In genomic region chr17:26041111-26041802, GRCm38 (mm10) we compare ENCODE assay signal across 9 mouse cellular contexts. TPM values are rescaled to one million over a fixed set of nuclear protein-coding genes. Genes with fewer than 3 reads are reported as not detected.
DNase-seq lines count a peak whose midpoint lies in the region; ATAC-seq and TF ChIP-seq lines count a peak whose summit lies in the region.
"Had no signal": no experiment of that assay in that cellular context is flagged by ENCODE, and none has a peak within 500 bp of the region (broad histone marks: within the 10 kb centered on the region; RNA-seq: fewer than 3 reads in every experiment).

No protein-coding gene starts in this region.

- no peak for ATAC-seq in liver, embryonic 12.5 days
- ATAC-seq in heart, embryonic 15.5 days (replicated peaks; ENCODE audit: insufficient number of reproducible peaks, insufficient read depth, low FRiP score, low read depth), result no peak
- ATAC-seq in midbrain, embryonic 13.5 days, result 0 out of 2 replicates have a peak, but pooled peaks have one; percentile 40

- H3K9me3 ChIP-seq in liver, embryonic 12.5 days (replicated peaks), result no peaks in the 10 kb centered on the region
- H3K9me3 ChIP-seq in heart, embryonic 15.5 days (replicated peaks), result no peaks in the 10 kb centered on the region
- no peaks in the 10 kb centered on the region for H3K9me3 ChIP-seq in midbrain, embryonic 13.5 days
- H3K9me3 ChIP-seq: stomach, embryonic 15.5 days had no signal

- no peaks in the 10 kb centered on the region; the same call in 1 of the 2 replicates for H3K79me2 ChIP-seq in liver, adult 2 months (ENCODE audit: control insufficient read depth, insufficient read depth, low read length)

- no peak for TF ChIP-seq POLR2A in liver, adult 2 months (IDR thresholded peaks at IDR 0.05; ENCODE audit: extremely low read depth, insufficient read depth, low read length)

- no peak overlapping the region for H3K4me2 ChIP-seq in liver, embryonic 12.5 days
- H3K4me2 ChIP-seq in heart, embryonic 15.5 days, result no peak overlapping the region
- H3K4me2 ChIP-seq in midbrain, embryonic 13.5 days (replicated peaks), result no peak overlapping the region
- H3K4me2 ChIP-seq: stomach, embryonic 15.5 days had no signal

- WGBS in liver, adult 2 months, result 49% methylated on average over 9 of the region's 9 CpGs
- WGBS in liver, embryonic 12.5 days (ENCODE audit: insufficient replicate concordance), result 40% methylated on average over 9 of the region's 9 CpGs
- 45% methylated on average over 9 of the region's 9 CpGs for WGBS in heart, embryonic 15.5 days
- 49% methylated on average over 9 of the region's 9 CpGs for WGBS in midbrain, embryonic 13.5 days

- peaks cover 2% of the 10 kb centered on the region; the same call in 1 of the 2 replicates for H3K4me1 ChIP-seq in liver, adult 2 months (ENCODE audit: control insufficient read depth, insufficient read depth, low read length)
- no peaks in the 10 kb centered on the region for H3K4me1 ChIP-seq in liver, embryonic 12.5 days
- H3K4me1 ChIP-seq in heart, embryonic 15.5 days (replicated peaks), result peaks cover 31% of the 10 kb centered on the region
- H3K4me1 ChIP-seq in midbrain, embryonic 13.5 days (replicated peaks), result peaks cover 36% of the 10 kb centered on the region

- no peak overlapping the region for H3K9ac ChIP-seq in liver, adult 2 months (ENCODE audit: low read depth, low read length)
- H3K9ac ChIP-seq in liver, embryonic 12.5 days, result no peak overlapping the region
- no peak overlapping the region for H3K9ac ChIP-seq in heart, embryonic 15.5 days
- no peak overlapping the region for H3K9ac ChIP-seq in midbrain, embryonic 13.5 days (replicated peaks)
- H3K9ac ChIP-seq: stomach, embryonic 15.5 days had no signal

- DNase-seq in liver, adult 2 months (ENCODE audit: extremely low read depth, low read depth, low spot score), result peak; percentile 77
- DNase-seq in R1 (ENCODE audit: low read depth, low spot score), result peak; percentile 89
- peak; percentile 84 to 85 for DNase-seq in cerebellum, postnatal 10 days
- DNase-seq in layer of hippocampus, postnatal 14 days (ENCODE audit: low spot score in 2 of 2), result peak; percentile 36 to 57
- DNase-seq in thymus, postnatal 14 days, result peak; percentile 61

- no peak overlapping the region for H3K4me3 ChIP-seq in liver, adult 2 months (ENCODE audit: insufficient read depth, low read depth, low read length)
- no peak overlapping the region for H3K4me3 ChIP-seq in liver, embryonic 12.5 days
- no peak overlapping the region for H3K4me3 ChIP-seq in heart, embryonic 15.5 days
- no peak overlapping the region for H3K4me3 ChIP-seq in midbrain, embryonic 13.5 days (replicated peaks)
- H3K4me3 ChIP-seq: stomach, embryonic 15.5 days had no signal

- H3K27ac ChIP-seq in liver, adult 2 months (replicated peaks; ENCODE audit: insufficient read depth, low read depth, low read length), result no peak overlapping the region
- H3K27ac ChIP-seq in liver, embryonic 12.5 days, result no peak overlapping the region
- peak overlapping the region; percentile 31; the same call in 1 of the 2 replicates for H3K27ac ChIP-seq in heart, embryonic 15.5 days
- H3K27ac ChIP-seq in midbrain, embryonic 13.5 days, result no peak overlapping the region
- H3K27ac ChIP-seq: stomach, embryonic 15.5 days had no signal

- TF ChIP-seq CTCF in liver, adult 2 months (IDR thresholded peaks at IDR 0.05; ENCODE audit: low read depth, low read length), result peak; percentile 98

- H3K36me3 ChIP-seq in liver, adult 2 months (ENCODE audit: control insufficient read depth, insufficient read depth, low read length), result no peaks in the 10 kb centered on the region
- H3K36me3 ChIP-seq in liver, embryonic 12.5 days, result no peaks in the 10 kb centered on the region
- no peaks in the 10 kb centered on the region for H3K36me3 ChIP-seq in heart, embryonic 15.5 days
- H3K36me3 ChIP-seq in midbrain, embryonic 13.5 days, result peaks cover 3% of the 10 kb centered on the region
- H3K36me3 ChIP-seq: stomach, embryonic 15.5 days had no signal

- no peaks in the 10 kb centered on the region for H3K27me3 ChIP-seq in liver, adult 2 months (ENCODE audit: control insufficient read depth, insufficient read depth, low read length)
- H3K27me3 ChIP-seq in liver, embryonic 12.5 days (replicated peaks), result no peaks in the 10 kb centered on the region
- no peaks in the 10 kb centered on the region for H3K27me3 ChIP-seq in heart, embryonic 15.5 days
- no peaks in the 10 kb centered on the region for H3K27me3 ChIP-seq in midbrain, embryonic 13.5 days
- H3K27me3 ChIP-seq: stomach, embryonic 15.5 days had no signal

RNA-seq across cellular contexts. Expression of gene Rab11fip3, which starts 28.1 kb away (rescaled TPM):
- total RNA-seq in liver, adult 2 months (2014; rRNA removed), result 4.6 and 7.7 TPM in 2 replicates
- polyA plus RNA-seq in liver, adult 2 months (2012; rRNA removed), result 11.1 and 13.2 TPM in 2 replicates
- 4.2 and 4.3 TPM in 2 replicates for polyA plus RNA-seq in liver, embryonic 12.5 days (2016; fragmentation: Nextera tagmentation; extraction: Ambion mirVana)
- polyA plus RNA-seq in heart, embryonic 15.5 days (2015; fragmentation: Nextera tagmentation; extraction: Ambion mirVana), result 10.2 and 12.8 TPM in 2 replicates
- 10 to 100 TPM; 82.3 to 85.1 TPM for total RNA-seq in layer of hippocampus, postnatal 14 days (2021)
- 27.6 and 35.0 TPM in 2 replicates for polyA plus RNA-seq in midbrain, embryonic 13.5 days (2015; fragmentation: Nextera tagmentation; extraction: Ambion mirVana)

RNA-seq across cellular contexts. Expression of gene Decr2, which starts 48.9 kb away (rescaled TPM):
- total RNA-seq in liver, adult 2 months (2014; rRNA removed), result 179 and 237 TPM in 2 replicates
- polyA plus RNA-seq in liver, adult 2 months (2012; rRNA removed), result 147 and 154 TPM in 2 replicates
- 12.0 and 13.2 TPM in 2 replicates for polyA plus RNA-seq in liver, embryonic 12.5 days (2016; fragmentation: Nextera tagmentation; extraction: Ambion mirVana)
- 36.0 and 36.9 TPM in 2 replicates for polyA plus RNA-seq in heart, embryonic 15.5 days (2015; fragmentation: Nextera tagmentation; extraction: Ambion mirVana)
- 10 to 100 TPM; 23.6 to 24.2 TPM for total RNA-seq in layer of hippocampus, postnatal 14 days (2021)
- 27.0 and 28.2 TPM in 2 replicates for polyA plus RNA-seq in midbrain, embryonic 13.5 days (2015; fragmentation: Nextera tagmentation; extraction: Ambion mirVana)

RNA-seq across cellular contexts. Expression of gene Nme4, which starts 54.1 kb away (rescaled TPM):
- 6.2 and 7.0 TPM in 2 replicates for total RNA-seq in liver, adult 2 months (2014; rRNA removed)
- polyA plus RNA-seq in liver, adult 2 months (2012; rRNA removed), result 8.7 TPM in 2 replicates
- polyA plus RNA-seq in liver, embryonic 12.5 days (2016; fragmentation: Nextera tagmentation; extraction: Ambion mirVana), result 65.9 and 68.3 TPM in 2 replicates
- 48.8 and 61.8 TPM in 2 replicates for polyA plus RNA-seq in heart, embryonic 15.5 days (2015; fragmentation: Nextera tagmentation; extraction: Ambion mirVana)
- total RNA-seq in layer of hippocampus, postnatal 14 days (2021), result 1 to 10 TPM; 2.4 to 4.2 TPM
- 31.8 and 36.8 TPM in 2 replicates for polyA plus RNA-seq in midbrain, embryonic 13.5 days (2015; fragmentation: Nextera tagmentation; extraction: Ambion mirVana)

RNA-seq across cellular contexts. Expression of gene Capn15, which starts 55.7 kb away (rescaled TPM):
- 1.8 and 3.0 TPM in 2 replicates for total RNA-seq in liver, adult 2 months (2014; rRNA removed)
- 16.8 and 23.3 TPM in 2 replicates for polyA plus RNA-seq in liver, adult 2 months (2012; rRNA removed)
- polyA plus RNA-seq in liver, embryonic 12.5 days (2016; fragmentation: Nextera tagmentation; extraction: Ambion mirVana), result 20.4 and 21.3 TPM in 2 replicates
- polyA plus RNA-seq in heart, embryonic 15.5 days (2015; fragmentation: Nextera tagmentation; extraction: Ambion mirVana), result 9.3 and 13.5 TPM in 2 replicates
- total RNA-seq in layer of hippocampus, postnatal 14 days (2021), result 10 to 100 TPM; 44.4 to 46.2 TPM
- polyA plus RNA-seq in midbrain, embryonic 13.5 days (2015; fragmentation: Nextera tagmentation; extraction: Ambion mirVana), result 19.1 and 21.1 TPM in 2 replicates
